Mouse (Mus musculus): ENCODE data around the gene Ptprg.

- TF ChIP-seq CTCF (IDR thresholded peaks at IDR 0.05; ENCODE audit: extremely low read depth, insufficient read length, insufficient replicate concordance, low read depth, low read length) (no peak), POLR2A (IDR thresholded peaks at IDR 0.05; ENCODE audit: low read depth, low read length) (no peak)
Observed at GRCm38 (mm10) chr14:11791190-11791589, 237.9 kb downstream of the Ptprg start.

Data from small intestine, adult 2 months (tissue).